Mouse (Mus musculus) cerebellum, adult 18-20 months (tissue): ENCODE measurements around the gene Kcnh1.

ENCODE experiments used
- DNase-seq, 2 experiments: peaks; one replicate each; pipeline ENCODE4 v3.0.0; 2021

Gene Kcnh1

GRCm38 (mm10) chr1:192416241-192416821 lies 225.8 kb downstream of the Kcnh1 start:
- DNase-seq = peak; percentile 53 to 58

- DNase-seq = peak in 1 of 2 experiments; percentile 33
These were observed 228.6 kb downstream of the Kcnh1 start for GRCm38 (mm10) chr1:192419176-192419575.

DNA sequence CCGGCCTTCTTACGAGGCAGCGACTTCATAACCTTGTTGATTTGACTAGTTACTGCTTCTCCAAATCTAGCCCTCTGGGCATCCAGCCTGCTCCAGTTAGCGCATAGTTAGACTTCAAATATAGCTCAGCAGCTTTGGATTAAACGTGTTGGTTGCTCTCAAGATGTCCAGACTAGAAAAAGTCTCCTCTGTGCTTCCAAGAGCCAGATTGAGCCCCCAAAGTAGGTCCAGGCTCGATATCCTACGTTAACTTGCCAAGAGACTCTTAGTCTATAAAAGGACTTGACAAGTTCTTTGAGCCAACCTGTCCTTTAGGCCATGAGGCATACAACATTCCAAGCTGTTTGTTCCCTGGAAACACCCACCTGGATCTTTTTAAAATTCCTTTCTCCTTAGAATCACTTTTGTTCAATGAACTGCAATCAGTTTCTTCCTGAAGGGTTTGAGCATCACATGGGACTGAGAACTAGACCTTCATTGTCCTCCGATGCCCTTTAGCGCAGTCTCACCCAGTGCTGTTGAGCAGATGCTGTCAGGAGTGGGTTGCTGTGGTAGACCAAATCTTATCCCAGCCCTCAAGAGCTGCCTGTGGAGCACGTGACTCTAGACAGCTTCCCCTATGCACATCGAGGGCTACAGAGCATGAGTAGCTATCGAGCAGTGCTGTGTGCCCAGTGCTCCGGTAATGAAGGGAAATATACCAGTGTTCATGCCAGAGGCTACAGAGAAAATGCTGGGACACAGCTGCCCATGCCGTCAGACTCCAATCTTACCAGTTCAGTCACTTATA lies 231.0 kb downstream of the Kcnh1 start:
- DNase-seq = no peak

DNA sequence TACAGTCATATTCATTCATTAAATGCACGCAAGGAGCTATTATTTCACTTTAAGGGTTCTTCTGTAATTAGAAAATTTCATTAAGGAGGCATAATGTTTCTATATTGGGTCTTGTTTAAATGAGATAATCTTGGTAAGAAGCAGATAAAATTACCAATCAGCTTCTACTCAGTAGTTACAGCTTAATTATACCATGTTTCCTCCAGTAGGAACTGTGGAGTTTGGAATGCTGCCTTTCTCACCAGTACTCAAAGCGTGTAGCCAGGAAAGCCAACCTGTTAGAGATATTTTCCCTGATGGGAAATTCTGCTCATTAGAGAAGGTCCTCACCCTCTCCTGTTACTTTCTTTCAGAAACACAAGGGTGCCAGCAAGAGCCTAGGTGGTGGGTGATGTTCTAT lies 240.8 kb downstream of the Kcnh1 start:
- no peak for DNase-seq

- no peak for DNase-seq
These were observed 244.9 kb downstream of the Kcnh1 start for GRCm38 (mm10) chr1:192435503-192435902.

GRCm38 (mm10) chr1:192439151-192439837 lies 248.7 kb downstream of the Kcnh1 start:
- DNase-seq = no peak

GRCm38 (mm10) chr1:192442772-192443445 lies 252.3 kb downstream of the Kcnh1 start:
- DNase-seq = peak; percentile 53 to 60

DNA sequence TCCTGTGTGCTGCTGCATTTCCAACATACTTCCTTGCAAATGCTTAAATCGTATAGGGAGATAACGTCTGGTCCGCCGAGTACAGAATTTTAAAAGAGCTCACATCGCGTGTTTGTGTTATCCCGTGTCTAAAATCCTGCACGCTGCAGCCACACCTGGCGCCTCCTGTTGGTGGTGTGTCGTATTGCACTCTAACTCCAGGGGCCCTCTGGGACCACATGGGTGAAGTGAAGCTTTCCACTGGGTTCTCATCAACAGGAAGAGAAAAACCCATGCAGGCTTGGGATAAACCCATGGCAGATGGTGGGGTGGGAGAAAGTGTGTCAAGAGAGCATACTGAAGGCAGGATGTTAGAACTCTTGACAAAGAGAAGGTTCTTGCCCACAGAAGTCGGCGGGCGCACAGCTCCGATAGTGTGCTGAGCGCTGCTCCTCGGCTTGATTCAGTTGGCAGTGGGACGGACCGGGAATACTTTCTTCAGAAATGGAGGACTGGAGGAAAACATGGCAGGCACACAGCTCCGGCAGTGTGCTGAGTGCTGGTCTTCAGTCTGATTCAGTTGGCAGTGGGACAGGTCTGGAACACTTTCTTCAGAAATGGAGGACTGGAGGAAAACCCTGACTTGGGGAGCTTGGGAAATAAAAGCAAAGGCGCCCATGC lies 253.6 kb downstream of the Kcnh1 start:
- DNase-seq = peak; percentile 35 to 57

DNA sequence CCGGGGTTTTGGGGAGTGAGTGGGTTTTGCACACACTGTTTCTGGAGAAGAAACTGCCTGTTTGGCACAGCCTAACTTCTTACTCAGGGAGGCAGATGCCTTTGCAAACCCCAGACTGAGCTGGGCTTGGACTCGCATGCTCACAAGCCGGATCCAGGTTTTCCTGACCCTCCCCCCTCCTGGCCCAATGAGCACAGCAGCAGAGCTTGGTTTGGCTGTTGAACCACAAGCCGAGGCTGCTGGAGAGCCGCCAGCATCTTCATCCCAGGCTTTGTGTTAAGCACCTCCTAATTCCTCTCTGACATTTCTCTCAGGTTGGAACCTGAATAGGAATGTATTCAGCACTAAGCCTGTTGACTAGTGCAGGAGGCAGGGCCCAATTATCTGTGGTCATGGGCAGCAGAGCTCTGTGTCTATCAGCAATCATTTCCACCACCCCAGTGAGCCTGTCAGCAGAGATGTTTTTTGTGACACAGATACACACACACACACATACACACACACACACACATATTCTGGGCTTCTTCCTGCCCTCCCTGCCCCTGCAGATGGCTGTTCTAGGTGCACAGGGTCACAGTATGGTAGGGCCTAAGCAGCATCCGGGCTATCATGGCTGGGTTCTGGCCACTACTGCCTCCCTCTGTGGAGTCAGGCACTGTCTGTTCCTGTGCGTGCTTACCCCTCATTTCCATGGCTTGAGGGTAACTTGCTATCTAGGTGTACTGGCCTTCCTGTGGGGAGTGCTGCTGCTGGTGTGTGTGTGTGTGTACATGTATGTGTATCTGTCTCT lies 254.3 kb downstream of the Kcnh1 start:
- peak; percentile 94 to 96 for DNase-seq

DNA sequence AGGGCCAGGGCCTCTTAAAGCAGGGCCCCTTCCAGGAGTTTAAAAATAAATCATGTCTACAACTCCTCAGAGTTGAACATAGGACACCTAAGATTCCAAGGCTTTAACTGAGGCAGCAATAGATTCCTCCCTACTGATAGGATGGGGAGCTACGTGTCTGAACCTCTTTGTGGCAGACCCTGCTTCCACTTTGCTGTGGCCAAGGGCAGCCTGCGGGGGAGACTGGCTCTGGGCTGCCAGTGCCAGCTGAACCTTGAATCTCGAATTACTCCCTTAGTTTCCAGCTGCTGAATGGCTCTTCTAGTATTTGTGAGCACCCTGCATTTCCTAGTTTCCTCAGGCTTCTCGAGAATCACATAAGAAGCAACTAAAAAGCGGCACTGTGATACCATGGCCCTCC lies 255.6 kb downstream of the Kcnh1 start:
- no peak for DNase-seq

DNA sequence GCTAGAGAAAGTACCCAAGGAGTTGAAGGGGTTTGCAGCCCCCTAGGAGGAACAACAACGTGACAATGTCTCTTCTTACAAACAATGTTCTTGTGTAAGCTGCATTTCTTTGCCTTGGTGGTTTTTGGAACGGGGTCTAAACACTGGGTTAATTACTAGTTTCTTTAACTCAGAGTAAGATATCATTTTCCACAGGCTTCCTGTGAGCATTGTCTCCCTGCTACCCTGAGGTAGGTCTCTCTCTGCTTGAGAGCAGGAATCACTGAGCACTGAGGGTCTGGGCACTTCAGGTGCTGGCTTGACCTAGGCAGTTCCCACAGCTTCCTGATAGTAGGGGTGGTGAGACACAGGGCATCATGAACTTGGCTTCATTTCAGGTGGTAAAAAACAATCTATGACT lies 257.1 kb downstream of the Kcnh1 start:
- DNase-seq = no peak

DNA sequence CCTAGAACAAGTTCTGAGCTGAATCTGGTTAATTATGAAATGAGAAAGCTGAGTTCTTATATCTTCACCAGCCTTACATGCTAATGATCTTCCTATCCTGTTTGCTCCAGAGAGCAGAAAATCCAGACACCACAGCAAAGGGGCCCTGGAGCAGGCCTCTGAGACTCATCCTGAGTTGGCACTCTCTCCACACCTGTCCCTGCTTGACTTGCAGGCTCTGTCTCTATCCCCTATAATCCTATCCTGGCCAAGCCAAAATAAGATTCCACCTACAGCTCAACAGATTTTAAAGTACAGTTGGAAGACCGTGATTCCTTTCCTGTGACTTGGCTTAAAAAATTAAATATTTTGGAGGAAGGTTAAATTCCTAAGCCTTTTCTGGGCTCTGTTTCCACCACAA lies 257.9 kb downstream of the Kcnh1 start:
- DNase-seq = no peak

- DNase-seq = peak; percentile 71 to 80
These were observed 259.2 kb downstream of the Kcnh1 start for GRCm38 (mm10) chr1:192449572-192450351.

DNA sequence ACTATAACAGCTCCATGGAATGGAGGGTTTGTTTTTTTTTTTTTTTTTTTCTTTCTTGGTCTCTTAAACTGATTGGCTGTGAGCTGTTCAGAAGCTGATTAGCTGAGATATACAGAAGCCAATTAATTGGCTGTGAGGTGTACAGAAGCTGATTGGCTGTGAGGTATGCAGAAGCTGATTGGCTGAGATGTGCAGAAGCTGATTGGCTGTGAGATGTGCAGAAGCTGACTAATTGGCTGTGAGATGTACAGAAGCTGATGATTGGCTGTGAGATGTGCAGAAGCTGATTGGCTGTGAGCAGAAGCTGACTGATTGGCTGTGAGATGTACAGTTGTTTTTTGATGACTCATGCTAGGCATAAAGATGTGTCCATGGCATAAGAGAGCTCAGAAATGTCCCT lies 259.9 kb downstream of the Kcnh1 start:
- no peak for DNase-seq

DNA sequence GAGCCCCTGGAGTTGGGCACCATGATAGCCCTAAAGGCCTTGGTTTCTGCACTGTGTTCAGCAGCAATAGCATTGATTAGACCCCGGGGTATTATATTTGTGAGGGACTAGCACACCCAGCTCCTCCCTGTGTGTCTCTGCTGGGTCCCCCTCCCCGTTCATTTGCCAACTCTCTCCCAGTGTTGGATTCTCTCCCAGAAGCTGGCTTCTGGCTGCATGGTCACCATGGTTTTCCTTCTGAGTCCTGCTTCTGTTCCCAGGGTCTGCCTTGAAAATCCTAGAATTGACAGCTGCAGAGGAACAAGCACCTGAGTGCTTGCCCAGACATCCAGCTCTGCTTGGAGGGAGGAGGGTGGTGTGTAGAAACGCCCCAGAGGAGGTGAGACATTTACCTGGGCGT lies 261.1 kb downstream of the Kcnh1 start:
- peak in 1 of 2 experiments; percentile 36 for DNase-seq

DNA sequence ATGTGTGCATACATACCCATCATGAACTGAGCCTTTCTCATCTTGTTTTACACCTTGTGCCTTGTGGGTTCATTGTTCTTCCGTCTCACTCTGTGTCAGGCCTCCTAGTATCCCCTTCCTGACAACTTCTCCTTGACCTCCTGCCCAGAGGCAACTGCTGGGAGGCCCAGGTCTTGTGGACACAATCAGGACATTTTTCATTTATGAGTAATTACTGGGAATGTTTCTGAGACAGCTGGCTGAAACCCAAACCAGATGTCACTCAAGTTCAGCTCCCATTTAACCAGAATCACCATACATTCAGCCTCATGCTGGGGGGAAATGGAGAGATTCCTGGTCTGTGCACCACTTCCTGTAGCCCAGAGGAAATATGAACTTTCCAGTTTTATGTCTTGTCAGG lies 263.9 kb downstream of the Kcnh1 start:
- no peak for DNase-seq

GRCm38 (mm10) chr1:192454981-192455380 lies 264.4 kb downstream of the Kcnh1 start:
- DNase-seq = peak in 1 of 2 experiments; percentile 34

DNA sequence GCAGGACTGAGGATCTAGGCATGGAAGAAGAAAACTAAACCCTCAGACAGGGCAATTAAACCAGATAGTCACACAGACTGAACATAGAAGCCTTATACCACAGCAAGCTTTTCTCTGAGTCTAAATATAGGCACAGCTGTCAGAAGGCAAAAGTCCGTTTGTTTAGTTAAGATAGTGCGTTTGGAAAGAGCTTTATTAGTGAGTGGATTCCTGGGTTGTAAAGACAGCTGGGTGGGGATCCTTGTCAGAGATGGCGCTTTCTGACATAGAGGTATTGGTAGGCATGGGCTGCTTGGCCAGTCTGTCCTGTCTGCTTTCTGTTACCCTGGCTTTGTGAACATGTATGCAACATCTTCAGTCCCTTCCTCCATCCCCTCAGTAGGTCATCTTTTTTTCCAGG lies 266.5 kb downstream of the Kcnh1 start:
- no peak for DNase-seq

DNA sequence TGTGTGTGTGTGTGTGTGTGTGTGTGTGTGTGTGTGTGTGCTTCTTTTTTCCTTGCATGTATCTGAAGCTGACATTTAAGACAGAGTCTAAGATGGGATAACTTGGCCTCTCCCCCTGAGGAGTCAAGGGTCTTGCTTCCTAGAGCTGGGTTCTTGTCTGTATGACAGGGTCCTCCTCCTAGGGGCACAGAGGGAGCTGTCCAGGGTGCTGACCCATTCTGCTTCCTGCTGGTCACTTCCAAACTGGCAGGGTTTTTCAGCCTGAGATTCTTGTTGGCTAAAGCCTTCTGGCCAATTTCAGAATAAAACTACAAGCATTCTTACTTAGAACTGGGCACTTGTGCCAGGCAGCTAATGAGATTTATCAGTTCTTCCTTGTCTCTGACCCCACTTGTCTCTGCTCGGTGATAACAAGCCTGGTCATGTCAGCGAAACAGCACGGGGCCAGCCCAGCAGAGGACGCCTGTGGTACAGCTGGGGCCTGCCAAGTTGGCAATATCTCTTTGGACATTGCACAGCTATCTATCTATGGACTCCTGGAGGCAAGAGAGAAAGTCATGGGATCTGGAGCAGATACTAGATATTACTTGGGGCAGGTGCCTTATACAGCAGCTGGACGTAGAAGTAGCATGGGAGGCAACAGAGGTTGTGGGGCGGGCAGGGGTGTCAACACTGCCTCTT lies 267.1 kb downstream of the Kcnh1 start:
- DNase-seq = peak; percentile 53 to 59

GRCm38 (mm10) chr1:192463732-192464131 lies 273.2 kb downstream of the Kcnh1 start:
- DNase-seq = no peak

GRCm38 (mm10) chr1:192472366-192472765 lies 281.8 kb downstream of the Kcnh1 start:
- DNase-seq = no peak
